Mouse (Mus musculus): ENCODE measurements around the gene H2afy2.
A peak's percentile ranks its signal among the peaks of the same experiment; 100 is the strongest.

The H2afy2 gene

DNA sequence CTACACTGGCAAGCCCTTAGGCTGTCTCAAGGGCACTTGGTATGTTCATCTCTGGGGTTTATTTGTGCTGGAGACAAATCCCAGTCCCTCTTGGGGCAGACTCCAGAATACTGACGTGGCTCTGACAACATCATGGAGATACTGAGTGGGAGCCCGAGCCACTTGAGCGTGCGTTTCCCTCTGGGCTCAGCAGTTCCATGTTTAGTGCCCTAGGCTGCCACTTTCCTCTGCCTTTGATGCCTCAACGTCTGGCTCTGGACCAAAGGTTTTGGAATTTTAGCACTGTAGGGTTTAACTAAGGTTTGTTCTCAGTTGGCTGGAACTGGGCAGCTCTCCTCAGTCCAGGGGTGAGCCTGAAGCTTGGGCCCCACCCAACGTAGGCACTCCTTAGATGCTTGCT, 60.7 kb downstream of the H2afy2 start:
- DNase-seq (ENCODE audit: low spot score): no peak

DNA sequence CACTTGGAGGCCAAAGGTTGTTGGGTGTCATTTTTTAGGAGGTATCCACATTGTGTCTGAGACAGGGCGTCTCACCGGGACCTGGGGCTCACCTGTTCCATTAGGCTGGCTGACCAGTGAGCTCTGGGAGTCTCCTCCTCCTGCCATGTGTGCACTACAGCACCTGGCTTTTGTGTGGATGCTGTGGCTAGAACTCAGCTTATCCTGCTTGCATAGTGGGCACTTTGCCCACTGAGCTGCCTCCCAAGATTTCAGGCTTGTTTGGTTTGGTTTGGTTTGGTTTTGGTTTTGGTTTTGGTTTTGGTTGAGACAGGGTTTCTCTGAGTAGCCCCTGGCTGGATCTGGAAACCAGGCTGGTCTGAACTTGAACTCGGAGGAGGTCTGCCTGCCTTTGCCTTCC, 61.7 kb downstream of the H2afy2 start:
- no peak for DNase-seq (ENCODE audit: low spot score)

- DNase-seq (ENCODE audit: low spot score): peak; percentile 47
Measured at GRCm38 (mm10) chr10:61720331-61720730, 63.6 kb downstream of the H2afy2 start.

GRCm38 (mm10) chr10:61717406-61718296, 66.3 kb downstream of the H2afy2 start:
- DNase-seq (ENCODE audit: low spot score): no peak

- DNase-seq (ENCODE audit: low spot score): no peak
Measured at GRCm38 (mm10) chr10:61715996-61716864, 67.7 kb downstream of the H2afy2 start.

DNA sequence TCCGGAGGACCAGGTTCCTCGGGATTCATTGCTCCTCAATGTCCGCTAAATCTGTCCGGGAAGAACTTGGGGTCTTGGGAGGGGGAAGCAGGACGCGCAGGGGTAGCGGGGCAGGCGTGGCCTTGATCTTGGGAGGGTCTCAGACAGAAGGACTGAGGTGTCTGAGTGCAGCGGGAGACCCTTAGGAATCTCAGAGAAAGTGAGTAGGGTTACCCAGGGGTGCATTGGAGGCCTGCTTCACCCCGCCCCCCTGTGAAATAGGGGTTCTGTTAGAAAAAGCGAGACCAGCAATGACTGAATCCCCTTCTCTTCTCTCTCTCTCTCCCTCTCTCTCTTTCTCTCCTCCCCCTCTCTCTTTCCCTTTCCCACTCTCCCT, 68.5 kb downstream of the H2afy2 start:
- no peak for DNase-seq (ENCODE audit: low spot score)

DNA sequence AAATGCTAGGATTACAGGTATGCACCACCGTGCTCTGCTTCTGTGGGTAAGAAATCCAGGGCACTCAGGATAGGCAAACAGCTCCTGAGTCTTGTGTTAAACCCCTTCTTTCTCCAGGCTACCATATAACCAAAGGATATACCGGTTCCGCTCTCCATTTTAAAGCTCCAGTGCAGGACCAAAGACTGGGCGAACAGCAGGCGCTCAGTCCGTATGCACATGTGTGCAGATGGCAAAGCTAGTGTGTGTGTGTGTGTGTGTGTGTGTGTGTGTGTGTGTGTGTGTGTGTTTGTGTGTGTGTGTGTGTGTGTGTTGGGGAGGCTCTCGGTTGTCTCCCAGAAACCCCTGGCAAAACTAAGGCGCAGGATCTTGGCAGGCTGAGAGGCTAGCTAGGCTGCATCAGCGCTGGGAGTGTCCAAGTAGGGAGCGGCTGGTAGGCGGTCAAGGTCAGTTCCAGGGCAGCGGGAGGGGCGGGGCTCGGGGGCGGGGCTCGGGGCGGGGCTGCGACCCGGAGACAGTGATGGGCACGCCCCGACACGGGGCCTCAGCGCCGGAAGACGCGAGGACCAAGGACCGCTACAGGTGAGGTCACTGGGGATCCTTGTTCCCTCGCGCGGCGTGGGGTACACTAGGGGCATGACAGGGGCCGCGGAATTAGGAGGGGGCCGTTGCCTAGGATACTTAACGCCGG, 69.0 kb downstream of the H2afy2 start, which contains the start of gene Aifm2:
TSS of gene Aifm2 (plus strand) at position 493 of the 691 bp plus-strand sequence.
- peak; percentile 77 for DNase-seq (ENCODE audit: low spot score)

DNA sequence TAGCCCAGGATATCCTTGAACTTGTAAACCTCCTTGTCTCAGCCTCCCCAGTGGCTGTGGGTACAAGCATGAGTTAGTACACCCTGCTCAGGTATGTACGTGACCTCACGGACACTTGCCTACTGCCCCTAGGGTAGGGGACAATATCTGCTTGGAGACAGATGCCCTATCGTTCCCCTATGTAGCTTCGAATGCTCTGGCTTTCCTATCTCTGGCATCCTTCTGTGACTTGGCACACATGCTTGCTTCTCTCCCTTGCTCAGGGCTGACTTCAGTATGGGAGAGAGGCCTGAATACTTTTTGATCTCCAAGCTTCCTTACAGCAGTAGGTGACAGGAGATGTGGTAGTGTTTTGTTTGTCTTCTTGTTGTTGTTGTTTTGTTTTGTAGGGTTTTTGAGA, 69.8 kb downstream of the H2afy2 start:
- no peak for DNase-seq (ENCODE audit: low spot score)

GRCm38 (mm10) chr10:61713601-61714000, 70.3 kb downstream of the H2afy2 start:
- no peak for DNase-seq (ENCODE audit: low spot score)

DNA sequence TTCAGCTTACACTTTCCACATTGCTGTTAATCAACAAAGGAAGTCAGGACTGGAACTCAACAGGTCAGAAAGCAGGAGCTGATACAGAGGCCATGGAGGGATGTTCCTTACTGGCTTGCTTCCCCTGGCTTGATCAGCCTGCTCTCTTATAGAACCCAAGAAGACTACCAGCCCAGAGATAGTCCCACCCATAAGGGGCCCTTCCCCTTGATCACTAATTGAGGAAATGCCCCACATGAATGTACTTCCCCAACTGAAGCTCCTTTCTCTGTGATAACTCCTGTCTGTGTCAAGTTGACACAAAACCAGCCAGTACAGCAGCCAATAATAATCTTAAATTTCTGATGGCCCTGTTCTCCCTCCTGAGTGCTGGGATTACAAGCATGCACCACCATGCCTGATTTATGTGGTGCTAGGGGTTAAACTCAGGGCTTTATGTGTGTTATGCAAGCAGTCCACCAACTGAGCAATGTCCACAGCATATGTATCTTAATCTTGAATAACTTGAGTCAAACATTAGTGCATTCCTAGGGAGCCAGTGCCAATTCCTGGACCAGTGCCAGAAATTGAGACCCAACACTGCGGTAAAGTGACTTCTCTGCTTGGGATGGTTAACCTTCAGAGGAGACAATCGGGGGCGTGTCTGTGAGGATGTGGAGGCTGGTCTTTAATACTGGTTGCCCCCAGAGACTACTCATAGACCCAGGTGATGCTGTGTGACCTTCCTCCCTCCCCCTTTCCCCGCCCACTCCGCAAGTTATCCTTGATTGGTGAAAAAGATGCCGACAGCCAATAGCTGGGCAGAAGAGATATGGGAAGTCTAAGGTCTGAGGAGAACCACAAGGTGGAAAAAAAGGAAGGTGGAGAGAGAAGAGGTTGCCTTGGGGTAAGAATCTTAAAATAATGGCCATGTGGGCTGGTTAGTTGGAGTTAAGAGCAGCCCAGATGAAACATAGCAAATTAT, 77.3 kb downstream of the H2afy2 start:
- no peak for DNase-seq (ENCODE audit: low spot score)

- DNase-seq (ENCODE audit: low spot score): peak; percentile 51
Measured at GRCm38 (mm10) chr10:61704663-61705062, 79.3 kb downstream of the H2afy2 start.

DNA sequence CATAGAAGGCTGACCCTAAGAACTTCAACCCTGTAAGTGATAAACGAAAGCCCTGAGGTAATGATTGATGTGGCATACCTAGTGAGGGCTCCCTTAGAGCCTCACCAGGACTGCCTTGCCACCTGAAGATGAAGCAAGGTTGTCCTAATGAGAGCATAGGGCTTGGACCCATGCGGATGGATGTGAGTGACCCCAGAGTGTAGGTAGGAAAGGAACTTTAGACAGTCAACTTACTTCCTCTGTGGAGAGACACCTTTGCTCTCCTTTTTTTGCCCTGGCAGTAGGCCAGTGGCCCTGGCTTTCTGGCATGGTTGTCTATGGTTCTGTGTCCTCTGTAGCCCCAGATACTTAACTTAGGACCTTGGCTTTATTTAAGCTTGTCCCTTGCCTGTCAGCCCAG, 86.9 kb downstream of the H2afy2 start:
- no peak for DNase-seq (ENCODE audit: low spot score)

DNA sequence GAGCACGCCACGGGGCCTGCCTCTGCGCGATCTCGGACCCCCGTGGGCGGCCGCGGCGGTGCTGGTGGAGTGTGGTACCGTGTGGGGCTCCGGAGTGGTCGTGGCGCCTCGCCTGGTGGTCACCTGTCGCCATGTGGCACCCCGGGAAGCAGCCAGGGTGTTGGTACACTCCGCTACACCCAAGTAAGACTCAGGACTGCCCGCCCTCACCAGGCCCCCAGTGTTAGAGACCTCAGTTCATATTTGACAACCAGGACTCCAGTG, 87.5 kb downstream of the H2afy2 start:
- no peak for DNase-seq (ENCODE audit: low spot score)

DNA sequence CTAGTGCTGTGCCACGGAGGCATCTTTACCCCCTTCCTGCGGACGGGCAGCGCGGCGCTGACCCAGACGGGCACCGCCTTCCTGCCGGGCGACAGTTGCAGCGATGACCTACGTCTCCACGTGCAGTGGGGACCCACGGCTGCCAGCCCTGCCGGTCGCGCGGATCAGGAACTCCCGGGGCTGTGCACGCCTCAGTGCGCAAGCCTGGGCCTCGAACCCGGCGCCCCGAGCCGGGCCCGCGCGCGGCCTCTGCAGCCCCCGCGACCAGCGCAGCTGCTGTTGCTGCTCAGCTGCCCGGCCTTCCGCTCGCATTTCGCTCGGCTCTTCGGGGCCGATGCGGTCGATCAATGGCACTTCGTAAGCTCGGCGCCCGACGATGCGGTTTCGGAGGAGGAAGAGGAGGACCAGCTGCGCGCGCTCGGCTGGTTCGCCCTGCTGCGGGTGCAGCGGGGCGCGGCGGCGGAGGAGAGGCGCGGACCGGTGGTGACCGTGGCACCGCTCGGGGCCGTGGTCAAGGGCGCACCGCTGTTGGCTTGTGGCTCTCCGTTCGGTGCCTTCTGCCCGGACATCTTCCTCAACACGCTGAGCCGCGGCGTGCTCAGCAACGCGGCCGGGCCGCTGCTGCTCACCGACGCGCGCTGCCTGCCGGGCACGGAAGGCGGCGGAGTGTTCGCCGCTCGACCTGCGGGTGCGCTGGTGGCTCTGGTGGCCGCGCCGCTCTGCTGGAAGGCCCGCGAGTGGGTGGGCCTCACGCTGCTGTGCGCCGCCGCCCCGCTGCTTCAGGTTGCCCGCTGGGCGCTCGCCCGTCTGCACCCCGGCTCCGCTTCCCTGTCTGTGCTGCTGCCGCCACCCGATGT, 88.0 kb downstream of the H2afy2 start:
- DNase-seq (ENCODE audit: low spot score): no peak

GRCm38 (mm10) chr10:61694870-61695670, 88.9 kb downstream of the H2afy2 start, which contains the start of gene Tysnd1:
Tysnd1 (plus strand) TSS chr10:61695514.
- peak; percentile 94 for DNase-seq (ENCODE audit: low spot score)

- no peak for DNase-seq (ENCODE audit: low spot score)
Measured at GRCm38 (mm10) chr10:61693563-61693962, 90.4 kb downstream of the H2afy2 start.

DNA sequence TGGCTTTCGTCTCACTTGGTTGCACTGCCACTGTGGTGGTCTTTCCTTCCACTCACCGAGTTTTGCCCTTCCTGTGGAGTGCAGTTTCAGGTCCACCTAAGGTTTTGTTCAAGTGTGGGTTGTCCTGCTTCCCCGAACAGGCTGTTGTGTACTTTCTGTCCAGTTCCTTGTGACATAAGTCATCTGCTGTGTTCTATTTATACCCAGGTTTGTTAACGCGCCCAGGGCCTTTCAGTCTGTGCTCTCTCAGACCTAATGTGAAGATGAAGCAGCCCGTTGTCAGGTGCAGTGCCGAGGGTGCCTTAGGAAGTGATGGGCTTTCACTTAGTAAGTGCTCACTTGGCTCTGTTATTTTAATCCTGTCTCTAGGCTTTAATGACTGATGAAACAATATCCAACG, 94.5 kb downstream of the H2afy2 start:
- no peak for DNase-seq (ENCODE audit: low spot score)

All from ovary, adult 18-20 months (tissue).